Mouse (Mus musculus): ENCODE data around the gene Rcan1.
"Not testable (repeated sequence)": the region's sequence is repeated elsewhere in the genome, so short reads cannot be mapped to it uniquely, and the experiment has no call there.

The Rcan1 gene

DNA sequence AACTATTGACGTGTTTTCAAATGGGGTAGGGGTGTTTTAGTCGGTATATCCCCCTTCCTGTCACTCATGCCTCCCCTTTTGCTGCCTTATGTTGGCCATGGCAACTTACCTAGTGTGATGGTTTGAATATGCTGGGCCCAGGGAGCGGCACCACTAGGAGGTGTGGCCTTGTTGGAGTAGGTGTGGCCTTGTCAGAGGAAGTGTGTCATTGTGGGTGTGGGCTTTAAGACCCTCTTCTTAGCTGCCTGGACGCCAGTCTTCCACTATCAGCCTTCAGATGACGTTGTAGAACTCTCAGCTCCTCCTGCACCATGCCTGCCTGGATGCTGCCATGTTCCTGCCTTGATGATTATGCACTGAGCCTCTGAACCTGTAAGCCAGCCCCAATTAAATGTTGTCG is at the start of gene Rcan1:
Gene Rcan1, minus strand, starts transcription at position 162 of the 400 bp plus-strand sequence.
- DNase-seq (ENCODE audit: inconsistent age in 2 of 2, low spot score in 1 of 2), result no peak

DNA sequence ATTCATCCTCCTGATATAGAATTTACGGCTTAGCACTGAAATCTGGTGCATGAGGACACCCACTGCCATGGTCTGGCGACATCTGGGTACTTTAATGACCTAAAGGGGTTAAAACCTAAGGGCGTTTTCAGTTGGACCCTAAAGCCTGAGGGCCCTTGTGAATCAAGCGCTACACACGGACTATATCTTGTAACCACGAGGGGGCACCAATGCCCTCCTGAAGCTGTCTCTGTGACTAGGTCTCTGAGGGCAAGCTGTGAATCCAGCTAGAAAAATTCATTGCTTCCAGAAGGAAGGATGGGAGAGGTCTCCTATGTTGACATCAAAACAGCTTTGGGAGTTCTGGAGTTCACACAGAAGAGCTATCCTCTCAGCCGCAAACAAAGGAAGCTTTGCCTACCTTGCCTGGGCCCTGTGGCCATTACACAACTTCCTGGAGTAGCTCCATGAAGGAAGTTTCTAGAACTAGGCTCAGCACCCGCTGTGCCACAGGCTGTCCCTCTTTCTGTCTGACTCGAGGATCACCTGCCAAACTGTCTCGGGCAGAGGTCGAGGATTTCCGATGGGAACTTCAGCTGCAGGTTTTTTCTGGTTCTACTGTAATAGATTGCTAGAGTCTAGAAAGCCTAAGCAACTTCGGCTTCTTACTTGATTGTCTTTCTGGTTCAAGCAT is 49.3 kb upstream of the Rcan1 start:
- DNase-seq (ENCODE audit: inconsistent age in 2 of 2, low spot score in 1 of 2), result peak; percentile 23 to 65

DNA sequence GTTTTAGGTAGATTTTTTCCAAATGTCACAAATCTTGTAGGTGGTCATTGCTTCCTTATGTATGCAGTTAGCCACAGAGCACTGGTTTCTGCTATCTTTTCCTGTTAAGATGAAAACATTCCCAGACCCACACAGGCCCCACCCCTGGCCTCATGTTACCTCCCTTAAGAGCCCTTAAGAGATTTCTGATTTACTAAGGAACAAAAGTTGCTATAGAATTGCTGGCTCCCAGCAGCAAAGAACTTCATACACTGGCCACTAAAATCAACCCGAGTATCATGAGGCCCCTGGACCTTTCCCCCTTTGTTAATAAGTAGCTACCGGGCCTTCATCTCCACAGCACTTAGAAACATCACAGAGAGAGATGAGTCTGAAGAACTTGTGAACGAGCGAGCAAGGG is 48.1 kb upstream of the Rcan1 start:
- no peak for DNase-seq (ENCODE audit: inconsistent age in 2 of 2, low spot score in 1 of 2)

DNA sequence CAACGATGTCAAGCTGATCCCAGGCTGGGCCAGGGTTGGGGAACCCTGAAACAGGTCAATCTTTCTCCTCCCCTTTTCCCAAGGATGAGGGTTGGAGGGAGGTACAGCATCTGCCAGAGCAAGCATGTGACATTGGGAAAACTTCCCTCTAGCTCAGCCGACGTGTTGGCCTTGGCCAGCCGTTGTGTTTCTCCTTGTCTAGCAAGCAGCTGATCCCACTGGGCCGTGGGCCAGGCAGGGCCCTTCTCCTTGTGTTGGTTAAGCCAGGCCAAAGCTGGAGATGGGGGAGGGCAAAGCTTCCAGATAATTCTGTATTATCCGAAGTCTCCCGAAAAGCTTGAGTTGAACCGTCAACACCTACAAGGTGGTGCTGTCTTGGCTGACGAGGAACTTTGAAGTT is 45.5 kb upstream of the Rcan1 start:
- DNase-seq (ENCODE audit: inconsistent age in 2 of 2, low spot score in 1 of 2), result peak; percentile 14 to 30

DNA sequence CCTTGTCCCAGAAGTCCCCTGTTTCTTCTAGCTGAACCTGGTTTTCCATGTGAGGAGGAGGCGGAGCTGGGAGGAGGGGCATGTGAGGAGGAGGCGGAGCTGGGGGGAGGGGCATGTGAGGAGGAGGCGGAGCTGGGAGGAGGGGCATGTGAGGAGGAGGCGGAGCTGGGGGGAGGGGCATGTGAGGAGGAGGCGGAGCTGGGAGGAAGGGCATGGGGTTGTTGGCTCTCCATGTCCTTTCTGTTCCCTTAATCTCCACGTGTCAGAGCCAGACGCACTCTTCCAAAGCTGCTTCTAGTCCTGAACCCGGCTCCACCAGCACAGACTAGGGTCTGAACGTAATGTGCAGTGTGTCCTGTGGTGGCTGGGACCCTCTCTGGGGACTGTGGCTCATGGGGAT is 44.2 kb upstream of the Rcan1 start:
- not testable (repeated sequence) for DNase-seq (ENCODE audit: inconsistent age in 2 of 2, low spot score in 1 of 2)

DNA sequence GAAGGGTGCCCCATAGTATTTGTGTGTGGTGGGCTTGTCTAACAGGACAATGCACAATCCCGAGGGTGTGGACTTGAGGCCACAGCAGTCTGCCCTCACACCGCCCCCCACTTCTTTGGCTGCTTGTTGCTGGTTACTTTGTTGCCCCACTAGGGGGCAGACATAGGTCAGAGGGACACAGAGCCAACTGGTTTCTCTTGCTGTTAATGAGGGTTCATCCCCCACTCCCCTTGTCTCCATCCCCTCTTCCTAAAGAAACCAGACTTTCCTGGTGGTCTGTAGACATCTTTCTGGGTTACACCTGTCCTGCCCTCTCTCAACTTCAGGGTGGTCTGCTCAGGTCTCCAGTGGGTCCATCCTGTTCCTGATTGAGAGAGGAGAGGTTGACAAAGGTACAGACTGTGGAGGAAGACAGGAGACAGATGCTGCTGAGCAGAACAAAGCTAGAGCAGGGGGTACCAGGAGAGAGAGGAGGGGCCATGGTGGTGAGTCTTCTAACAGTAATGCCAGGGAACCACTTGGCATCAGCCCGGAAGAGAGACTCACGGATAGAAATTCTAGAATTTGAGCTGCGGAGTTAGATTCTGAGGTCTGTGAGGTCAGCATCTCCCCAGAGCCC is 41.2 kb upstream of the Rcan1 start:
- DNase-seq (ENCODE audit: inconsistent age in 2 of 2, low spot score in 1 of 2), result peak in 1 of 2 experiments; percentile 47

DNA sequence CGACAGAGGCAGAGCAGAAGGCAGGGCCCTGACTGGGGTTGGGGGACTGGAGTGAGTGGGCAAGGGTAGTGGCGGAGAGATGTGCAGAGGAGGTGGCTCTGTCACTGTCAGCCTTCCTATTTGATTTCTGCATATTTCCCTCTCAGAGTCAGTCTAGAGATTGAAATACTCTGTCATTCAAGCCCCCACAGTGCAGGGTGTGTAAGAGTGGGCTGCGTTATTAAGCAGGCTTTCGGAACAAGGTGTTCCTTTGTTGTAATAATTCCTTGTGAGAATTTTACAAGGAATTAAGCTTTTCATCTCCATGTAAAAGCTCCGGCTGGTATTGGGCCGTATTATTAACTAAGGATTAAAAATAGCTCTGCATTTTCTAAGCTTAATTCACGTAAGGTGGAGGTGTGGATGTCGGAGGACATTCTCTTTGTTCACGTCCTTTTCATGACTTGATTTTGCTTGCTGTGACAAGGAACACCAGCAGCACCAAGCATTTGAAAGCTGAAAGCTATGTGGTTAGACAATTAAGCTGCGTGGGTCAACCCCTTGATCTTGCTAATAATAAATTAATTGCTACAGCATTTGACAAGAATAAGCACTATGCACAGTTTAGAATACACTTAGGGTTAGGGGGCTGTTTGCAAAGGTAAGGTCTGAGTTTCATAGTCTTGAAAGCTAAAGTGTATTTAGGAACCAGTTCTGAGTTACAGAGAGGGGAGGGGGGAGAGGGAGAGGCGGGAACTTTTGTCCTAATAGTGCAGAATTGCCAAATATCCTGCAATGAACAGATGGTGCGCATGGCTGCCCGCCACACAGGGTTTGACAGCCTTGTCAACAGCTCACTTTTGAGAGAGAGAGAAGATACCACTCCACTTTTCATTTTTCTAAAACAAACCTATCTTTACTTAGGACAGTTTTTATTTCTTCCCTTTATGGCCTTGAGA is 40.4 kb upstream of the Rcan1 start:
- no peak for DNase-seq (ENCODE audit: inconsistent age in 2 of 2, low spot score in 1 of 2)

DNA sequence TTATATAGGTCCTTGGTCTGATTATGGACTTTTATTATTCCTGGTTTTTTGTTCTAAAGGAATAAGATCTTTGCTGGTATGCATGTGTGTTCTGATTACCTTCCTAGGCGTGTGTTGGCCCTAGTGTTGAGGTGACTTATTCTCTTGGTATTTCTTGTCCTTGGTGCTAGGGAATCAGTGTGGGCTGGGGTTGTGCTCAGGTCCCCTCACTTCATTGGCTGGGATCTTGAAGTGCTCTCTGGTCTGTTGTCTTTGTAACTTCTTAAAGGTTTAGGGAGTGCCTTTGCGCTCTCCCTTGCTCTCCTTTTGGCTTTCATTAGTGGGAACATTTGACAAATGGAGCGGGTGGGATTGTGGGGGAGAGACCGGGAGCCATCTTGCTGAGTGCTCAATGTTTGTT is 36.9 kb upstream of the Rcan1 start:
- DNase-seq (ENCODE audit: inconsistent age in 2 of 2, low spot score in 1 of 2), result no peak

DNA sequence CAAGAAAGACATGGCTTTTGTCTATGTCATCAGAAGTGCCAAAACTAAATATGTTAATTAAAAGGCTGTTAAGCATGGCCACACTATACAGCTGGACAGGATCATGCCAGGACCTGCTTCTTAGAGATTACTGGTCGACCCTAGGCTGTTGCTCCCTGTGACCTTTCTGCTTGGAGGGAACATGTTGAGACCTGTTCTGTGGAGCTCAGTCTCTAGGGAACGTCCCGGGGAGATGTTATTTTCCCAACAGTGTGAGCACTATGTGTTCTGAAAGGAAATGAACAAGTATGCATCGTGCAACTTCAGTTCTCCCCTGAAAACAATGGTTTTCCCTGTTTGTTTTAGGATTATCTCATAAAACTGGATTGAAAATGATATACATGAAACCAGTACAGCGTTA is 32.4 kb upstream of the Rcan1 start:
- DNase-seq (ENCODE audit: inconsistent age in 2 of 2, low spot score in 1 of 2), result no peak

DNA sequence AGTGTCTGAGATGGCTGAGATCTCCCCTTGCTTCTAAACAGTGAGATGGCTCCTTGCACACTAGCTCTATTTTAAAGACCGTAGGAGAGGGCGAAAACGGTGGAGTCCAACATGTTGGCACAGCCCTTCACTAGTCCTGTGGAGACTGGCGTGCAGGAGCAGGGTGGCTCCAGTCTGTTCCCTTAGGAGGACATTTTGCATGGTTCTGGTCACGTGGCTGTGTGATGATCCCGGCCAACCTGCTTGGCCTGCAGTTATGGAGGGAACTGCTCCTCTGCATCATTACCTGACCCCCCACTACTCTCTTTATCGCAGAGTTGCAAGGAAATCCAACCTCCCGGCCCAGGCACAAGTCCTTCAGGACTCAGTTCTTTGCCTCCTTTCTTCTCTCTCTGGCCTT is 29.9 kb upstream of the Rcan1 start:
- no peak for DNase-seq (ENCODE audit: inconsistent age in 2 of 2, low spot score in 1 of 2)

DNA sequence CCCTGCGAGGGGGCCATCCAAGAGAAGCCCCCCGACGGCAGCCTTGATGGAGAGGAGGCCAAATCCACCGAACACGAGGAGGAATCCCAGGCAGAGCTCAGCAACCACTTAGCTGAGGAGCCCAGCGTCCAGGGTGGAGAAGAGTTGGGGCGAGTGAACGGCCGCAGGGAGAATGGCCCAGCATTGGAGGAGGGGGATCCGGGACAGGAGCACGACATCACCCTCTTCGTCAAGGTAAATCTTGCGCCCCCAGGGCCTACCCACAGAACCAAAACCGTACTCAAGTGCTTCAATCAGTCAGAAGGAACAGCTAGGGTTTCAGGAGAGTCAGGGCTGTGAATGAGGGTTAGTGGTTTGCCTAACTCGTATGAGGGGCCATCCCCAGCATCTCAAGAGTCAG is 28.7 kb upstream of the Rcan1 start:
- DNase-seq (ENCODE audit: inconsistent age in 2 of 2, low spot score in 1 of 2), result no peak

DNA sequence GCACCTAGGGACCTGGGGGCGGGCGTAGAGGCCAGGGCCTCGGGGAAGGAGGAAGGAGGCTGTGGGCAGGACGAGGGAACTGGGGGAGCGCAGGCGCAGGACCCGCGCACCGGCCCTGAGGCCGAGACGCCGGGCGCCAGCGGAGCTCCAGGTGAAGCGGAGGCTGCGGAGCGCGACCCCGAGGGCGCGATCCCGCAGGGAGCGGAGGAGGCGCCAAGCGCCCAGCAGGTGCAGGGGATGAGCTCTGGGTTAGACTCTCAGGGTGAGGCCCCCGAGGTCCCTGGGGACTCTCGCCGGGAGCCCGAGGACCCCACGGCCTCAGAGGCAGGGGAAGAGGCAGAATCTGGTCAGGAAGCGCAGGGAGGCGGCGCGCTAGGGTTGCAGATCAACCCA is 27.9 kb upstream of the Rcan1 start:
- no peak for DNase-seq (ENCODE audit: inconsistent age in 2 of 2, low spot score in 1 of 2)

DNA sequence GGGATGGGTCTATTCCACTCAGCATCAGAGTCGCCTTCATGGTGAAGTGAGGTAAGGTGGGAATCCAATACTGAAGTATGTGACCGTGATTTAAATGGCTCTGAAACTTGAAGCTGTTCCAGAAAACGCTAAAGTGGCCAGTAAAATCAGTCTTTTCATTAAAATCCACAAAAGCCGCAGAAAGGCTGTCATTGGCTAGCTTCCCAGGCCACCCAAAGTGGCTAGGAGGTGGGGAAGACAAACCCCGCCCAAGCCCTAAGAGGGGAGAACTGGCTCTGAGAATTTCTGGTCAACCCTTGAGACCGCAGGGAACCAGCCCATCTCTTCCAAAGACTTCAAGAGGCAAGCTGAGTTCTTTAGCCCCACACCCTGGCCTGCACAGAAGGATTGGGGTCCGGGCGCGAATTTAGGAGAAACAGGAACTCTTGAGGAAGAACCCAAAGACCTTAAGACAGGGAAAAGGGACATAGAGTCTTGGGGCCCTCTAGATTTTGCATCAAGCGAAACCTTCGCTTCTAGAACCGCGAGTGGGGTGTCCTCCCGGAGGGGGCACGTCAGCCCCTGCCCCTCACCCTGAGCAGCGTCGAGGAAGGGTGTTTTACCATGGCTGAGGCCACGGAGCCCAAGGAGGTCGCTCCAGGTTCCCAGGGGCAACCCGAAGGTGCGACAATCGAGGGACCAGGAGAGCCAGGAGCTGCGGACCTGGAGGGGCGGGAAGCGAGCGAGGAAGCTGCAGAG is 27.4 kb upstream of the Rcan1 start:
- no peak for DNase-seq (ENCODE audit: inconsistent age in 2 of 2, low spot score in 1 of 2)

DNA sequence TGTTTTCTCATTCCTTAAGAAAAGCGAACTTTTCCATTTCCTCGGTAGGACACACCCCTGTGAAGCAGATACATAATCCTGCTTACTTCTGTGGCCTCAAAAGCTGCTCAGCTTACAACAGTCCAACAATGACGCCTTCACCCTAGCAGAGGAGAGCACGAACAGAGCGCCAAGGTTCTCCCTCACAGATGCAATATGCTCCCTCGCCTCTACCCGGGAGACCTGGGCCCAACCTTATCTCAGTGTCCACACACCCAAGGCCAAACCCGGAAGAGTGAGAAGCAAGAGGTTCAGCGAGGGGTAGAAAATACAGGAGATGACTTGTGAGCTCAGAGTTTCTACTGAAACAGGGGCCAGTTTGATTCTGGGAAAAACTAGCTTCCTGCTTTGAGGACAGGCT is 18.7 kb upstream of the Rcan1 start:
- peak in 1 of 2 experiments; percentile 5 for DNase-seq (ENCODE audit: inconsistent age in 2 of 2, low spot score in 1 of 2)

DNA sequence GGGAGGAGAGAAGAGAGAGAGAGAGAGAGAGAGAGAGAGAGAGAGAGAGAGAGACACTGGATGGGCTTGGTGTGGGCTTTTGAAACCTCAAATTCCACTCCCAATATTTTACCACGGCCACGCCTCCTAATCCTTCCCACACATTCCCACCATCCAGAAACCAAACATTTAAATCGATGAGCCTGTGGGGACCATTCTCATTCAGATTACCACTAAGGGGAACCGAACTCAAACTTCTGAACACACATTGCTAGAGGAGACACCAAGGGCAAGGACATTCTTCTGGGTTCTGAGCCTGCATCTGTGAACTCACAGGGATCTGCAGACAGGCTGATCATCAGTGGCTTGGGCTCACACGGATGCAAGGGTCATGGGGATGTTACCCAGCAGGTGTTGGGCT is 17.8 kb upstream of the Rcan1 start:
- DNase-seq (ENCODE audit: inconsistent age in 2 of 2, low spot score in 1 of 2), result no peak

DNA sequence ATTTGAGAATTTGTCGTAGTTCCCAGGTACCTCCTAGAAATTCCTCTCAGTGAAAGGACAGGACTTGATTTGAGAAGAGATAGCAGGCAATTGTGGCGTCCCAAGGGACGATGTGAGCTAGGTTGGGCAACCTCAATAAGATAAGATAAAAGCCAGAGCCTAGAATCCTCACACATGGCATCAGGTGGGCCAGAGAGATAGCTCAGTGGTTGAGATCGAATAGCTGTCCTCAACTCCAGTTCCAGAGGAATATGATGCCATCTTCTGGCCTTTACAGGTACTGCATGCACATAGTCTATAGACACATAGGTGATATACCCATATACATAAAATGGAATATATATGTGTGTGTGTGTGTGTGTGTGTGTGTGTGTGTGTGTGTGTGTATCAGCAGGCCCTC is 16.8 kb upstream of the Rcan1 start:
- peak in 1 of 2 experiments; percentile 58 for DNase-seq (ENCODE audit: inconsistent age in 2 of 2, low spot score in 1 of 2)

DNA sequence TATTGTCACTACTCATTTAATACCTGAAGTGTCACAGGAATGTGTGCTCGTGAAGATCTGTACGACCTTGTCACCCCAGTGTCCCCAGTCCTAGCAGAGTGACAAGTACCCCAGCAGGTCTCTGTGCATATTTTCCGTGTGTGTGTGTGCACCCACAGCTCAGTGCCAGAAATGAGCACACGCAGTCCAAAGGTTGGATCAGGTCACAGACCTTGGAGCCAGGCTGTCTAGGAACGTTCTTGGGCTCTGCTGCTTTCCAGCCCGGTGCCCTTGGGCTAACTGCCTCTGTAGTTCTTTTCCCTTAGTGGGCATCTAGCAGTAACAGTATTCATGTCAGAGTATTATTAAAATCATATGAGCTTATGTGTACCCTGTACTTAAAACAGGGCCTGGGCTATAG is 16.4 kb upstream of the Rcan1 start:
- DNase-seq (ENCODE audit: inconsistent age in 2 of 2, low spot score in 1 of 2), result no peak

DNA sequence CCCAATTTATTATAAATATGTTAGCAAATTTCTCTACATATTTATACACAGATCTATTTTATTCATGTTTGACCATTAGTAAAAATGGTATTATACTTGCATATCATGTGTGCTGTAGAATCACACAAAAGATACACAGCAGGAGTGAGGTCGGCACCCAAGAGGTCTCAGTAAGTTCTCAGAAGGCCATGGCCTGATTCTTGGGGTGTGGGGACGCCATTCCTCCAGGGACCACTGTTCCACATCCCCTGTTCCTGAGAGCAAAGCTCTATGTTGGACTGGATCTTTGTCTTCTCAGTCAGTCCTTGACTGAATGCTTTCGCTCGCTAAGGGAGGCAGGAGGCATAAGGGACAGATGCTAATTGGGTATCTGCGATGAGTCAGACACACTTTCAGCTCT is 14.8 kb upstream of the Rcan1 start, which contains the start of gene Clic6:
Gene Clic6, plus strand, starts transcription at position 301 of the 400 bp plus-strand sequence.
- DNase-seq (ENCODE audit: inconsistent age in 2 of 2, low spot score in 1 of 2), result no peak

DNA sequence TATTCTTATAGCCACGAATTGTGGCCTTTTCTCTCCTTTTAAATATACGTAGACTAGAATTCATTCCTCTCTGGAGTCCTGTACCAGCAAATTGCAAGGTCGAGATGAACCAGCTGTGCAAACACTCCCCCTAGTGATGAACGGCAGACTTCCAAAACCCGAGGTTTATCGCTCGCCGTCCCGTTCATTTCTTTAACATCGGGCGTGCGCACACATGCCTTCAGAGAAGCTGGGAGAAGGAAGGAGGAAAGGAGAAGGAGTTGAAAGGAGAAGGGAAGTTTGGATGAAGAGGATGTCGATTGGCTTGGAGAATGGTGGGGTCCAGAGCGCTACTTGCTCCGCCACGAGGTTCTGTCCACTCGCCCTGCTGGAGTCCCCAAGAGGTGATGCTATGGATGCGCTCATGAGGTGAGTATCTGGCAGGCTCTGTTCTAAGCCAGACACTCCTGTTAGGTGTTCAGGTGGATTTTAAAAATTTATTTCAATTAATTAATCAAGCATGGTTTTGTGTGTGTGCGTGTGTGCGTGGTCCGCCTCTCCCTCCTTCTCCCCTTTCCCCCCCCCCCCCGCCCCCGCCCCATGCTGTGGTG is 8.0 kb upstream of the Rcan1 start:
- DNase-seq (ENCODE audit: inconsistent age in 2 of 2, low spot score in 1 of 2), result peak; percentile 60 to 87

DNA sequence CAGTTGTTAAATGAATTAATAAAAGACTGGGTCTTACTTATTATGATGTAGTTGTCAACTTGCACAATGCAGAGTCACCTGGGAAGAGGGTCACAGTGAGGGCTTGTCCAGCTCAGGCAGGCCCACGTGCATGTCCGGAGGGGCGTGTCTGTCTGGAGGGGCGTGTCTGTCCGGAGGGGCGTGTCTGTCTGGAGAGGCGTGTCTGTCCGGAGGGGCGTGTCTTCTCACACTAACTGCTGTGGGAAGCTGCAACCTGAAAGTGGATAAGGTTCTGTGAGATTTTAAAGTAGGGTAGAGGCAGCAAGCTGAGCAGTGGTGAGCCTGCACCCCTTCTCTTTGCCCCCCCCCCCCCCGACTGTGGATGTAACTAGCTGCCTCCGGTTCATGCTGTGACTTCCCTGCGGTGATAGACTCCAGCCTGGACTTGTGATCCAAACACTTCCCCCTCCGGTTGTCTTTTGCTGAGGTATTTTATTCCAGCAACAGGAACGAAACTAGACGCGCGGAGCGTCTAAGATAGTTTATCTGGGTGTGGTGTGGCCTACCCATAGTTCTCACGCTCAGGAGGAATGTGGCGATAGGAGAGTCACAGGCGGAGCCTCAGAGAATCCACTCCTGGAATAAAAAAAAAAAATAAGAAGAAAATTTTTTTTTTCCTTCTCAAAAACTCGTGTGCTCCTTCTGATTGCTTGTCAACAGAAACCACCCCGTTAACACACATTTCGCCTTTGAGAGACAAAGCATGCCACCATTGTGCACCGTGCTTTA is 4.6 kb upstream of the Rcan1 start:
- no peak for DNase-seq (ENCODE audit: inconsistent age in 2 of 2, low spot score in 1 of 2)

Measured in adrenal gland, adult (tissue).